Mouse (Mus musculus): ENCODE results near the gene Scfd2.

GRCm38 (mm10) chr5:74230525-74230924 lies 301.0 kb downstream of the Scfd2 start:
- TF ChIP-seq CTCF (IDR thresholded peaks at IDR 0.05; ENCODE audit: low read depth), result no peak
- no peak for TF ChIP-seq EP300 (optimal IDR thresholded peaks at IDR 0.05)

Data from stomach, postnatal 0 days (tissue).